Mouse (Mus musculus) olfactory bulb, adult 2 months (tissue): Measurements from ENCODE around the gene Adamtsl2. TPM values are rescaled to one million over a fixed set of nuclear protein-coding genes. Genes with fewer than 3 reads are reported as not detected.

Source experiments
- H3K27ac ChIP-seq: fragments of 200-500 bp; 2 replicates; pipeline ENCODE4 v1.5.1; 2012; ENCODE audit warnings: low read depth, low read length; ENCODE audit not compliant: insufficient read depth
- H3K4me1 ChIP-seq: fragments of 200-500 bp; 2 replicates; pipeline ENCODE4 v1.6.1; 2012; ENCODE audit warnings: low read length; ENCODE audit not compliant: control insufficient read depth, insufficient read depth
- H3K4me3 ChIP-seq: fragments of 200-500 bp; 2 replicates; pipeline ENCODE4 v1.5.1; 2012; ENCODE audit warnings: mild to moderate bottlenecking, low read depth, low read length, moderate library complexity; ENCODE audit not compliant: insufficient read depth
- CTCF ChIP-seq: fragments of 200-500 bp; IDR thresholded peaks from 2 replicates; pipeline ENCODE4 v1.5.1; 2012; ENCODE audit warnings: low read depth, mild to moderate bottlenecking, low read length, moderate library complexity; ENCODE audit not compliant: insufficient read depth
- POLR2A ChIP-seq: fragments of 200-500 bp; IDR thresholded peaks from 2 replicates; pipeline ENCODE4 v1.6.1; 2012; ENCODE audit warnings: mild to moderate bottlenecking, low read depth, low read length, moderate library complexity; ENCODE audit not compliant: insufficient read depth
- WGBS: fragments of 180-500 bp; shearing (Covaris S2); methylation state at CpG from one replicate; pipeline ENCODE4 v1.1.7; 2018; 5-methylcytosine and 5-hydroxymethylcytosine counted together
- polyA plus RNA-seq: library from polyadenylated mRNA; stranded (reverse); fragments of >200 nt; gene quantifications from 2 replicates; pipeline ENCODE4 v1.2.4, GENCODE M21; 2012; ENCODE audit warnings: low replicate concordance; ENCODE audit not compliant: missing spikeins, insufficient read depth, insufficient read length

Gene Adamtsl2
- polyA plus RNA-seq, 1 experiment = not detected

- no peak for TF ChIP-seq CTCF
- TF ChIP-seq POLR2A = no peak
- Histone ChIP-seq H3K27ac (no peak overlapping the region), H3K4me1 (peaks cover 16% of the 10 kb centered on the region), H3K4me3 (no peak overlapping the region)
- WGBS = 59% methylated on average over 8 of the region's 8 CpGs
These were observed 33.0 kb upstream of the Adamtsl2 start for GRCm38 (mm10) chr2:27045979-27046770.

- H3K4me3 ChIP-seq = no peak overlapping the region
- no peak overlapping the region for H3K27ac ChIP-seq
- 19% methylated on average over 6 of the region's 6 CpGs for WGBS
- no peak for TF ChIP-seq POLR2A
- H3K4me1 ChIP-seq = peaks cover 8% of the 10 kb centered on the region
These were observed 29.8 kb upstream of the Adamtsl2 start for GRCm38 (mm10) chr2:27049408-27049807.

GRCm38 (mm10) chr2:27058251-27058650 lies 20.9 kb upstream of the Adamtsl2 start:
- no peak overlapping the region for H3K27ac ChIP-seq
- 72% methylated on average over 4 of the region's 4 CpGs for WGBS
- TF ChIP-seq POLR2A (no peak), CTCF (no peak)
- H3K4me1 ChIP-seq = peaks cover 3% of the 10 kb centered on the region
- no peak overlapping the region for H3K4me3 ChIP-seq

- WGBS = 55% methylated on average over 12 of the region's 12 CpGs
- no peak for TF ChIP-seq CTCF
- no peak for TF ChIP-seq POLR2A
- Histone ChIP-seq H3K4me3 (no peak overlapping the region), H3K27ac (no peak overlapping the region), H3K4me1 (peaks cover 3% of the 10 kb centered on the region)
These were observed 20.4 kb upstream of the Adamtsl2 start for GRCm38 (mm10) chr2:27058751-27059150.

GRCm38 (mm10) chr2:27059187-27059586 lies 20.0 kb upstream of the Adamtsl2 start:
- TF ChIP-seq POLR2A (no peak), CTCF (no peak)
- Histone ChIP-seq H3K4me1 (peaks cover 3% of the 10 kb centered on the region), H3K4me3 (no peak overlapping the region), H3K27ac (no peak overlapping the region)
- 82% methylated on average over 9 of the region's 9 CpGs for WGBS

GRCm38 (mm10) chr2:27067124-27067523 lies 12.1 kb upstream of the Adamtsl2 start:
- Histone ChIP-seq H3K4me3 (no peak overlapping the region), H3K4me1 (peaks cover 19% of the 10 kb centered on the region), H3K27ac (no peak overlapping the region)
- 96% methylated on average over 2 of the region's 2 CpGs for WGBS
- TF ChIP-seq CTCF (no peak), POLR2A (no peak)

GRCm38 (mm10) chr2:27067996-27068395 lies 11.2 kb upstream of the Adamtsl2 start:
- H3K27ac ChIP-seq = no peak overlapping the region
- H3K4me3 ChIP-seq = no peak overlapping the region
- no peak for TF ChIP-seq CTCF
- no peak for TF ChIP-seq POLR2A
- peaks cover 19% of the 10 kb centered on the region for H3K4me1 ChIP-seq
- WGBS = 39% methylated on average over 2 of the region's 2 CpGs

- 73% methylated on average over 3 of the region's 3 CpGs for WGBS
- TF ChIP-seq CTCF = no peak
- no peak for TF ChIP-seq POLR2A
- Histone ChIP-seq H3K4me3 (no peak overlapping the region), H3K27ac (no peak overlapping the region), H3K4me1 (peaks cover 19% of the 10 kb centered on the region)
These were observed 9.5 kb upstream of the Adamtsl2 start for GRCm38 (mm10) chr2:27069646-27070045.

- no peak overlapping the region for H3K27ac ChIP-seq
- TF ChIP-seq CTCF (no peak), POLR2A (no peak)
- 59% methylated on average over 2 of the region's 2 CpGs for WGBS
These were observed 8.8 kb upstream of the Adamtsl2 start for GRCm38 (mm10) chr2:27070247-27070813.

GRCm38 (mm10) chr2:27071137-27071536 lies 8.0 kb upstream of the Adamtsl2 start:
- whole genome bisulfite sequencing = 5% methylated on average over 4 of the region's 4 CpGs

More at GRCm38 (mm10) chr2:27070247-27070813, 8.8 kb upstream of the Adamtsl2 start:
- H3K4me3 ChIP-seq = no peak overlapping the region
- peaks cover 19% of the 10 kb centered on the region for H3K4me1 ChIP-seq

More at GRCm38 (mm10) chr2:27071137-27071536, 8.0 kb upstream of the Adamtsl2 start:
- Histone ChIP-seq H3K4me3 (no peak overlapping the region), H3K27ac (peak overlapping the region; percentile 52; the same call in 1 of the 2 replicates), H3K4me1 (peaks cover 19% of the 10 kb centered on the region)
- TF ChIP-seq CTCF (no peak), POLR2A (no peak)
